Mouse (Mus musculus) hindbrain, embryonic 16.5 days (tissue): ENCODE data around the gene Clpp. TPM values are rescaled to one million over a fixed set of nuclear protein-coding genes. Genes with fewer than 3 reads are reported as not detected.

Experiments used
- ATAC-seq: fragments of 200-750 bp; cut with Nextera tagmentation; 2 replicates; pipeline ENCODE4 v1.8.0; 2017; ENCODE audit warnings: moderate TSS enrichment, moderate library complexity
- H3K27ac ChIP-seq: fragments of 300-500 bp; sonication (generic); 2 replicates; pipeline ENCODE4 v1.5.1; 2014; ENCODE audit warnings: low read depth, mild to moderate bottlenecking, control low read depth, low read length, moderate library complexity
- H3K27me3 ChIP-seq: fragments of 300-500 bp; sonication (generic); replicated peaks from 2 replicates; pipeline ENCODE4 v1.6.1; 2014; ENCODE audit warnings: low read length; ENCODE audit not compliant: control insufficient read depth, insufficient read depth
- H3K36me3 ChIP-seq: fragments of 300-500 bp; sonication (generic); 2 replicates; pipeline ENCODE4 v1.6.1; 2014; ENCODE audit warnings: mild to moderate bottlenecking, low read length, moderate library complexity, mixed read lengths; ENCODE audit not compliant: control insufficient read depth, insufficient read depth
- H3K4me1 ChIP-seq: fragments of 300-500 bp; sonication (generic); 2 replicates; pipeline ENCODE4 v1.6.1; 2014; ENCODE audit warnings: low read depth, low read length; ENCODE audit not compliant: control insufficient read depth, insufficient read depth
- H3K4me2 ChIP-seq: fragments of 300-500 bp; sonication (generic); 2 replicates; pipeline ENCODE4 v1.6.1; 2014; ENCODE audit warnings: mild to moderate bottlenecking, low read length, control low read depth, moderate library complexity
- H3K4me3 ChIP-seq: fragments of 300-500 bp; sonication (generic); 2 replicates; pipeline ENCODE4 v1.5.1; 2014; ENCODE audit warnings: mild to moderate bottlenecking, low read length, control low read depth, moderate library complexity
- H3K9ac ChIP-seq: fragments of 300-500 bp; sonication (generic); 2 replicates; pipeline ENCODE4 v1.6.1; 2014; ENCODE audit warnings: low read depth, mild to moderate bottlenecking, control low read depth, low read length, moderate library complexity
- H3K9me3 ChIP-seq: fragments of 300-500 bp; sonication (generic); 2 replicates; pipeline ENCODE4 v1.6.1; 2014; ENCODE audit warnings: mild to moderate bottlenecking, low read length, moderate library complexity; ENCODE audit not compliant: control insufficient read depth
- WGBS: fragments of 180-500 bp; shearing (Covaris S2); extraction: QIAGEN DNeasy Blood & Tissue Kit; methylation state at CpG from one replicate; pipeline ENCODE4 v1.1.7; 2014; 5-methylcytosine and 5-hydroxymethylcytosine counted together
- polyA plus RNA-seq: library from polyadenylated mRNA; unstranded; fragments of >200 nt; fragmentation: Nextera tagmentation; extraction: Ambion mirVana; gene quantifications from 2 replicates; pipeline ENCODE4 v1.2.1, GENCODE M21; 2015

Gene Clpp
- polyA plus RNA-seq, 1 experiment from 2014 or later = 162 TPM

GRCm38 (mm10) chr17:56984886-56985285, 5.2 kb upstream of the Clpp start:
- 83% methylated on average over 9 of the region's 9 CpGs for WGBS
- Histone ChIP-seq H3K4me3 (no peak overlapping the region), H3K36me3 (no peaks in the 10 kb centered on the region), H3K27me3 (no peaks in the 10 kb centered on the region), H3K4me2 (no peak overlapping the region), H3K9me3 (no peaks in the 10 kb centered on the region), H3K4me1 (no peaks in the 10 kb centered on the region), H3K27ac (no peak overlapping the region), H3K9ac (no peak overlapping the region)
- no peak for ATAC-seq

GRCm38 (mm10) chr17:56985656-56986055, 4.4 kb upstream of the Clpp start:
- 73% methylated on average over 3 of the region's 3 CpGs for WGBS
- Histone ChIP-seq H3K9me3 (no peaks in the 10 kb centered on the region), H3K4me3 (no peak overlapping the region), H3K27ac (no peak overlapping the region), H3K4me1 (no peaks in the 10 kb centered on the region), H3K27me3 (no peaks in the 10 kb centered on the region), H3K4me2 (no peak overlapping the region), H3K9ac (no peak overlapping the region), H3K36me3 (no peaks in the 10 kb centered on the region)
- no peak for ATAC-seq

GRCm38 (mm10) chr17:56986105-56986805, 3.9 kb upstream of the Clpp start:
- Histone ChIP-seq H3K9ac (no peak overlapping the region), H3K9me3 (no peaks in the 10 kb centered on the region), H3K27me3 (no peaks in the 10 kb centered on the region), H3K4me1 (peaks cover 5% of the 10 kb centered on the region), H3K27ac (no peak overlapping the region), H3K4me2 (no peak overlapping the region), H3K4me3 (no peak overlapping the region), H3K36me3 (no peaks in the 10 kb centered on the region)
- WGBS = 83% methylated on average over 3 of the region's 3 CpGs
- no peak for ATAC-seq

- no peak for ATAC-seq
- H3K4me2 ChIP-seq = no peak overlapping the region
- H3K36me3 ChIP-seq = peaks cover 8% of the 10 kb centered on the region
- no peaks in the 10 kb centered on the region for H3K27me3 ChIP-seq
- no peaks in the 10 kb centered on the region for H3K9me3 ChIP-seq
- no peak overlapping the region for H3K9ac ChIP-seq
- peaks cover 9% of the 10 kb centered on the region for H3K4me1 ChIP-seq
- H3K27ac ChIP-seq = no peak overlapping the region
- no peak overlapping the region for H3K4me3 ChIP-seq
- WGBS = 87% methylated on average over 7 of the region's 7 CpGs
These were observed 1.7 kb upstream of the Clpp start for GRCm38 (mm10) chr17:56988441-56988840.

- H3K9ac ChIP-seq = no peak overlapping the region
- peaks cover 13% of the 10 kb centered on the region for H3K36me3 ChIP-seq
- H3K4me3 ChIP-seq = peak overlapping the region; percentile 75
- WGBS = 66% methylated on average over 7 of the region's 7 CpGs
- H3K9me3 ChIP-seq = no peaks in the 10 kb centered on the region
- H3K27ac ChIP-seq = peak overlapping the region; percentile 88
- peak overlapping the region; percentile 56 for H3K4me2 ChIP-seq
- H3K4me1 ChIP-seq = peaks cover 9% of the 10 kb centered on the region
- H3K27me3 ChIP-seq = no peaks in the 10 kb centered on the region
- no peak for ATAC-seq
These were observed 1.1 kb upstream of the Clpp start for GRCm38 (mm10) chr17:56988921-56989430.

GRCm38 (mm10) chr17:56989467-56990114, 514 bp upstream of the Clpp start:
- H3K4me2 ChIP-seq = peak overlapping the region; percentile 56
- H3K36me3 ChIP-seq = peaks cover 16% of the 10 kb centered on the region
- ATAC-seq = peak; percentile 95
- peak overlapping the region; percentile 88 for H3K27ac ChIP-seq
- no peaks in the 10 kb centered on the region for H3K27me3 ChIP-seq
- H3K9me3 ChIP-seq = no peaks in the 10 kb centered on the region
- peak overlapping the region; percentile 83 for H3K9ac ChIP-seq
- peak overlapping the region; percentile 75 for H3K4me3 ChIP-seq
- WGBS = 2% methylated on average over 25 of the region's 25 CpGs
- H3K4me1 ChIP-seq = peaks cover 9% of the 10 kb centered on the region

- Histone ChIP-seq H3K4me3 (peak overlapping the region; percentile 75), H3K27me3 (no peaks in the 10 kb centered on the region), H3K9ac (peak overlapping the region; percentile 83), H3K4me1 (peaks cover 9% of the 10 kb centered on the region), H3K27ac (no peak overlapping the region), H3K4me2 (peak overlapping the region; percentile 56), H3K9me3 (no peaks in the 10 kb centered on the region), H3K36me3 (peaks cover 29% of the 10 kb centered on the region)
- ATAC-seq = no peak
- WGBS = 77% methylated on average over 2 of the region's 2 CpGs
These were observed 861 bp downstream of the Clpp start for GRCm38 (mm10) chr17:56990966-56991365.

- Histone ChIP-seq H3K9ac (no peak overlapping the region), H3K27me3 (no peaks in the 10 kb centered on the region), H3K9me3 (no peaks in the 10 kb centered on the region), H3K36me3 (peaks cover 41% of the 10 kb centered on the region), H3K4me1 (peaks cover 20% of the 10 kb centered on the region), H3K4me2 (no peak overlapping the region), H3K27ac (no peak overlapping the region), H3K4me3 (no peak overlapping the region)
- 94% methylated on average over 8 of the region's 8 CpGs for WGBS
- ATAC-seq = no peak
These were observed 4.9 kb downstream of the Clpp start for GRCm38 (mm10) chr17:56995046-56995445.

- peaks cover 13% of the 10 kb centered on the region for H3K4me1 ChIP-seq
- H3K9ac ChIP-seq = no peak overlapping the region
- peak overlapping the region; percentile 81 for H3K4me2 ChIP-seq
- WGBS = 76% methylated on average over 2 of the region's 2 CpGs
- no peaks in the 10 kb centered on the region for H3K27me3 ChIP-seq
- ATAC-seq = no peak
- H3K27ac ChIP-seq = 0 out of 2 replicates have a peak overlapping the region, but pooled peaks have one; percentile 90
- H3K4me3 ChIP-seq = no peak overlapping the region
- no peaks in the 10 kb centered on the region for H3K9me3 ChIP-seq
- peaks cover 45% of the 10 kb centered on the region for H3K36me3 ChIP-seq
These were observed 6.4 kb downstream of the Clpp start for GRCm38 (mm10) chr17:56996506-56996905.
